Mouse (Mus musculus): ENCODE data around the gene Tubgcp4.

Tubgcp4 gene

GRCm38 (mm10) chr2:121206541-121206940 is 36.1 kb downstream of the Tubgcp4 start:
- no peak for DNase-seq

- DNase-seq = no peak
These were observed 44.0 kb downstream of the Tubgcp4 start for GRCm38 (mm10) chr2:121214491-121214890.

DNA sequence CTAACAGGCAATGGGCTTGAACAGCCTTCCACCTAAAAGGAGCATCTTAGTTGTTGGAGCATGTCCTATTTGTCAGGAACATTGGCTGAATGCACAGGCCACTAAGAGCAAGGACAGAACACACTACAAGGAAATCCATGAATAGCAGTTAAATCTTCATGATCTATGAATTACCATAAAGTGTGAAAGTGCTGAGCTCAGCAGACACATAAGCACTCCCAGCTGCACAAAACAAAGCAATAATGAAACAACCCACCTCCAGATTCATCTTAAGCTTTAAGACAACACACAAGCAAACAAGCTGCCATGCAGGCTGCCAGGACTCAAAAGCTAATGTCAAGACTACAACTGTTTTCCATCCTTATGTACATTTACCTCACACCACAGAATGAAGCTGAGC is 48.7 kb downstream of the Tubgcp4 start:
- no peak for DNase-seq

DNA sequence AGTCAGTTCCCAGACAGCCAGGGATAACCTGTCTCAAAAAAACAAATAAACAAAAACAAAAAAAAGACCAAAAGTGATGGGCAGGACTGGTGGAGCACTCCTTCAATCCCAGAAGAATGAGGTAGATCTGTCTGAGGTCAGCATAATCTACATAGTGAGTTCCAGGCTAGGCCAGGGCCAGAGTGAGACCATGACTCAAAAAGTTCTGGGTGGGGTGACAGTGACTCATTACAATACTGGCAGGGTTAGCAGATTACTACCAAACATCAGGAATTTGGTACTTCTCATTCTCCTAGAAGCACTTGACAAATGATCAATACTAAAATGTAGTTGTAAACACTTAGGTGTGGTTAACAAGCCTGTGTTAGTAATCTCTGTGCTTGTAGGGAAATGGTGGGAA is 49.5 kb downstream of the Tubgcp4 start:
- DNase-seq = no peak

- peak; percentile 70 for DNase-seq
These were observed 52.6 kb downstream of the Tubgcp4 start for GRCm38 (mm10) chr2:121223010-121223409.

GRCm38 (mm10) chr2:121228135-121228534 is 57.7 kb downstream of the Tubgcp4 start:
- no peak for DNase-seq

GRCm38 (mm10) chr2:121235460-121236072 is 65.1 kb downstream of the Tubgcp4 start:
- DNase-seq = no peak

DNA sequence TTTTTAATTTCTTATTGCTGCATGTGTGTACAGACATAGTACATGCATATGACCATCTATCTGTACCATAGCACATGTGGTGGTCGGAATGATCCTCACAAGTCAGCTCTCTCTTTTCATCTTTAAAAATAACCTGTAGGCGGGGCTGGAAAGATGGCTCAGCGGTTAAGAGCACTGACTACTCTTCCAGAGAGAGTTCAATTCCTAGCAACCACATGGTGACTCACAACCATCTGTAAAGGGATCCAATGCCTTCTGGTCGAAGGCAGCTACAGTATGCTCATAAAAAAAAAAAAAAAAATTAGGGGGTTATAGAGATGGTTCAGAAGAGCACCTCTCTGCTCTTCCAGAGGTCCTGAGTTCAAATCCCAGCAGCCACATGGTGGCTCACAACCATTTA is 69.0 kb downstream of the Tubgcp4 start:
- DNase-seq = no peak

DNA sequence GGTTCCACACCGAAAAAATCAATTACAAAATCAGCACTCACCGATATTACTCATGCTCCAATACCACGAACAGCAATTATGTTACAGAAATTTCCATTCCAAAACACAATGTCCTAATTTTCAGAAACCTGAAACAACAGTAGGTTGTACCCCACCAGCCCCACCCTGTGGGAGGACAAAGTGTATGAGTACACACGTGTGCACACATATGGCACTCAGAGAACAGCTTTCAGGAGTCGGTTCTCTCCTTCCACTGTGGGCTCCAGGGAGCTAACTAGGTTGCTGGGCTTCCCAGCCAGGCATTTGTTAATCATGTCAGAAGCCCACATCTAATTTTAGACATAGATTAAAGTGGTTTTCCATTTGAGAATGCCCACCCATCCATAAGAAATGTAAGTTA is 73.6 kb downstream of the Tubgcp4 start:
- no peak for DNase-seq

Measured in cerebellum, adult 11 months (tissue).